Mouse (Mus musculus) liver, embryonic 14.5 days (tissue): ENCODE data around the gene Golt1b.

ENCODE experiments used
- CTCF ChIP-seq: IDR thresholded peaks from 2 replicates; pipeline ENCODE4 v1.5.1; 2016; ENCODE audit warnings: antibody characterized with exemption, low read depth, control low read depth
- EP300 ChIP-seq: IDR thresholded peaks from 2 replicates; pipeline ENCODE4 v1.6.1; 2016; ENCODE audit warnings: antibody characterized with exemption, low read depth

- TF ChIP-seq CTCF (no peak), EP300 (no peak)
Observed at GRCm38 (mm10) chr6:142377081-142377480, 9.9 kb upstream of the Golt1b start.
